22 mouse cellular contexts compared by ENCODE assay signal in genomic region chr9:47575764-47576163, GRCm38 (mm10). TPM values are rescaled to one million over a fixed set of nuclear protein-coding genes. Genes with fewer than 3 reads are reported as not detected.
DNase-seq lines count a peak whose midpoint lies in the region; ATAC-seq lines count a peak whose summit lies in the region.
"Had no signal": no experiment of that assay in that cellular context is flagged by ENCODE, and none has a peak within 500 bp of the region (broad histone marks: within the 10 kb centered on the region; RNA-seq: fewer than 3 reads in every experiment).

No protein-coding gene starts in this region.

- peaks cover 13% of the 10 kb centered on the region; the same call in 1 of the 2 replicates for H3K4me1 ChIP-seq in forebrain, embryonic 11.5 days (replicated peaks; ENCODE audit: control insufficient read depth, insufficient read depth, low read length)
- H3K4me1 ChIP-seq in forebrain, embryonic 15.5 days, result peaks cover 22% of the 10 kb centered on the region
- H3K4me1 ChIP-seq in forebrain, embryonic 14.5 days (ENCODE audit: control insufficient read depth, insufficient read depth, low read length), result peaks cover 17% of the 10 kb centered on the region
- peaks cover 16% of the 10 kb centered on the region for H3K4me1 ChIP-seq in forebrain, embryonic 16.5 days (replicated peaks; ENCODE audit: control insufficient read depth, insufficient read depth, low read length)

- H3K4me2 ChIP-seq in forebrain, embryonic 11.5 days (ENCODE audit: low read depth, low read length, severe bottlenecking), result no peak overlapping the region
- H3K4me2 ChIP-seq in forebrain, embryonic 15.5 days (replicated peaks), result no peak overlapping the region
- H3K4me2 ChIP-seq in forebrain, embryonic 14.5 days (ENCODE audit: low read length), result no peak overlapping the region
- H3K4me2 ChIP-seq in forebrain, embryonic 16.5 days (ENCODE audit: low read length), result no peak overlapping the region
- H3K4me2 ChIP-seq: embryonic facial prominence, embryonic 12.5 days; embryonic facial prominence, embryonic 15.5 days; heart, embryonic 12.5 days; heart, embryonic 15.5 days; hindbrain, embryonic 13.5 days; intestine, embryonic 15.5 days had no signal

- no peak overlapping the region for H3K9ac ChIP-seq in forebrain, embryonic 11.5 days (ENCODE audit: low read length)
- H3K9ac ChIP-seq in forebrain, embryonic 15.5 days (replicated peaks), result no peak overlapping the region
- H3K9ac ChIP-seq in forebrain, embryonic 14.5 days (ENCODE audit: low read length), result no peak overlapping the region
- H3K9ac ChIP-seq in forebrain, embryonic 16.5 days (replicated peaks; ENCODE audit: low read depth, low read length), result no peak overlapping the region
- H3K9ac ChIP-seq: embryonic facial prominence, embryonic 12.5 days; embryonic facial prominence, embryonic 15.5 days; heart, embryonic 12.5 days; heart, embryonic 15.5 days; hindbrain, embryonic 13.5 days; intestine, embryonic 15.5 days had no signal

- no peak overlapping the region for H3K4me3 ChIP-seq in forebrain, embryonic 11.5 days (ENCODE audit: low read depth, low read length)
- no peak overlapping the region for H3K4me3 ChIP-seq in forebrain, embryonic 15.5 days
- H3K4me3 ChIP-seq in forebrain, embryonic 14.5 days (ENCODE audit: low read depth, low read length), result no peak overlapping the region
- no peak overlapping the region for H3K4me3 ChIP-seq in forebrain, embryonic 16.5 days (replicated peaks; ENCODE audit: low read length)
- H3K4me3 ChIP-seq: embryonic facial prominence, embryonic 12.5 days; embryonic facial prominence, embryonic 15.5 days; heart, embryonic 12.5 days; heart, embryonic 15.5 days; hindbrain, embryonic 10.5 days; hindbrain, embryonic 13.5 days; intestine, embryonic 15.5 days had no signal

- ATAC-seq in forebrain, embryonic 11.5 days (replicated peaks; ENCODE audit: low FRiP score), result no peak
- ATAC-seq in forebrain, embryonic 15.5 days (replicated peaks), result no peak
- no peak for ATAC-seq in forebrain, embryonic 14.5 days
- no peak for ATAC-seq in forebrain, embryonic 16.5 days
- ATAC-seq: hindbrain, embryonic 16.5 days had no signal

- no peaks in the 10 kb centered on the region for H3K27me3 ChIP-seq in forebrain, embryonic 11.5 days (ENCODE audit: control insufficient read depth, insufficient read depth, low read length)
- no peaks in the 10 kb centered on the region for H3K27me3 ChIP-seq in forebrain, embryonic 15.5 days
- H3K27me3 ChIP-seq in forebrain, embryonic 14.5 days (replicated peaks; ENCODE audit: control insufficient read depth, insufficient read depth, low read length), result no peaks in the 10 kb centered on the region
- H3K27me3 ChIP-seq in forebrain, embryonic 16.5 days (replicated peaks; ENCODE audit: control insufficient read depth, insufficient read depth, low read length), result no peaks in the 10 kb centered on the region
- H3K27me3 ChIP-seq: heart, embryonic 12.5 days; hindbrain, embryonic 13.5 days; intestine, embryonic 15.5 days; Patski had no signal

- peak; percentile 34 for DNase-seq in forebrain, embryonic 11.5 days (ENCODE audit: low spot score)
- peak; percentile 47 for DNase-seq in forebrain, embryonic 14.5 days (ENCODE audit: low spot score)
- peak; percentile 78 for DNase-seq in retina, postnatal 1 day
- DNase-seq in retina, embryonic 14.5 days (ENCODE audit: low spot score), result no peak
- DNase-seq: adrenal gland, postnatal 10 days; adrenal gland, postnatal 36 days; cerebellum, adult 11 months; gastrocnemius, postnatal 10 days; gastrocnemius, postnatal 36 days; heart, postnatal 36 days; kidney, adult 11 months had no signal

- no peak overlapping the region for H3K27ac ChIP-seq in forebrain, embryonic 11.5 days (ENCODE audit: low read depth, low read length)
- H3K27ac ChIP-seq in forebrain, embryonic 15.5 days (replicated peaks), result no peak overlapping the region
- H3K27ac ChIP-seq in forebrain, embryonic 14.5 days (ENCODE audit: low read depth, low read length), result no peak overlapping the region
- H3K27ac ChIP-seq in forebrain, embryonic 16.5 days (ENCODE audit: low read length), result no peak overlapping the region
- H3K27ac ChIP-seq: embryonic facial prominence, embryonic 12.5 days; embryonic facial prominence, embryonic 15.5 days; heart, embryonic 15.5 days; hindbrain, embryonic 10.5 days; hindbrain, embryonic 13.5 days; intestine, embryonic 15.5 days had no signal

- H3K9me3 ChIP-seq in forebrain, embryonic 11.5 days (ENCODE audit: control insufficient read depth, low read length), result no peaks in the 10 kb centered on the region
- no peaks in the 10 kb centered on the region for H3K9me3 ChIP-seq in forebrain, embryonic 15.5 days
- no peaks in the 10 kb centered on the region for H3K9me3 ChIP-seq in forebrain, embryonic 14.5 days (replicated peaks; ENCODE audit: control insufficient read depth, low read length)
- no peaks in the 10 kb centered on the region for H3K9me3 ChIP-seq in forebrain, embryonic 16.5 days (ENCODE audit: control insufficient read depth, low read length)
- H3K9me3 ChIP-seq: embryonic facial prominence, embryonic 12.5 days; embryonic facial prominence, embryonic 15.5 days; heart, embryonic 12.5 days; heart, embryonic 15.5 days; hindbrain, embryonic 10.5 days; hindbrain, embryonic 13.5 days; intestine, embryonic 15.5 days had no signal

- no peaks in the 10 kb centered on the region for H3K36me3 ChIP-seq in forebrain, embryonic 11.5 days (ENCODE audit: control insufficient read depth, insufficient read depth, low read length)
- H3K36me3 ChIP-seq in forebrain, embryonic 15.5 days, result no peaks in the 10 kb centered on the region
- H3K36me3 ChIP-seq in forebrain, embryonic 14.5 days (ENCODE audit: control insufficient read depth, insufficient read depth, low read length), result no peaks in the 10 kb centered on the region
- no peaks in the 10 kb centered on the region for H3K36me3 ChIP-seq in forebrain, embryonic 16.5 days (ENCODE audit: control insufficient read depth, insufficient read depth)
- H3K36me3 ChIP-seq: embryonic facial prominence, embryonic 12.5 days; embryonic facial prominence, embryonic 15.5 days; heart, embryonic 12.5 days; heart, embryonic 15.5 days; hindbrain, embryonic 13.5 days; intestine, embryonic 15.5 days had no signal

- 44% methylated on average over 11 of the region's 11 CpGs for WGBS in forebrain, embryonic 11.5 days
- 13% methylated on average over 11 of the region's 11 CpGs for WGBS in forebrain, embryonic 15.5 days
- WGBS in forebrain, embryonic 14.5 days, result 8% methylated on average over 11 of the region's 11 CpGs
- WGBS in forebrain, embryonic 16.5 days, result 12% methylated on average over 11 of the region's 11 CpGs

RNA-seq across cellular contexts. Expression of gene Cadm1, which starts 45.8 kb away (rescaled TPM):
- 105 and 112 TPM in 2 replicates for polyA plus RNA-seq in forebrain, embryonic 11.5 days (2014; fragmentation: Nextera tagmentation; extraction: Ambion mirVana)
- polyA plus RNA-seq in forebrain, embryonic 15.5 days (2015; fragmentation: Nextera tagmentation; extraction: Ambion mirVana), result 202 and 218 TPM in 2 replicates
- 206 and 247 TPM in 2 replicates for polyA plus RNA-seq in forebrain, embryonic 14.5 days (2014; fragmentation: Nextera tagmentation; extraction: Ambion mirVana)
- 214 and 256 TPM in 2 replicates for polyA plus RNA-seq in forebrain, embryonic 16.5 days (2015; fragmentation: Nextera tagmentation; extraction: Ambion mirVana)
